Mouse (Mus musculus): Measurements from ENCODE around the gene Sstr3. TPM values are rescaled to one million over a fixed set of nuclear protein-coding genes. Genes with fewer than 3 reads are reported as not detected.
A peak's percentile ranks its signal among the peaks of the same experiment; 100 is the strongest.

Sstr3 gene
- polyA plus RNA-seq, 1 experiment from 2014 or later: 0.22 TPM

DNA sequence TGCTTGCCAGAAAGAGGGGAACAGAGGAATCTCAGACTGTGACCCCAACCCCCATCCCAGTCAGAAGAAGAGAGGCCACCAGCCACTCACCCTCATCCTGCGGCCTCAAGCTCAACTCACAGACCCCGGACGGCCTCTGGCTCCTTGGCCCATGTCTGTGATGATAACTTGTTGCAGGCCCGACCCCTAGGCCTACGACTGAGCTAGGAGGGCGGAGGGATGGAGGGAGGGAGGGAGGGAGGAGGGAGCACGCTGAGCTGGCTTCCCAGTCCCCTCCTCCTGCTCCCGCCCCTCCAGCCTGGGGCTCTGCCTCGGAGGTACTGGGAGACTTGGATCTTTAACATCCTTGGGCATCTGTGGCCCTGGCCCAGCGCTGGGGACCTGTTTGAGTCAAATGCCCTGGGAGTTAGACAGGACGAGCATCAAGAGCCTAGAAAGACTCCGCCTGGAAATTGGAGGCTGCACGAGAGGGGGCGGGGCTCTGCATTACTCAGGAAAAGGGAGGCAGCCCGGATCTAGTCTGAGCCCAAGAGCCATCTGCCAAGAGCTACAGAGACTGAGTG, 15.0 kb downstream of the Sstr3 start:
- Histone ChIP-seq H3K9me3 (ENCODE audit: control insufficient read depth, low read length) (no peaks in the 10 kb centered on the region), H3K9ac (ENCODE audit: low read depth, low read length) (peak overlapping the region; percentile 46), H3K4me2 (replicated peaks; ENCODE audit: low read depth, low read length) (peak overlapping the region; percentile 21), H3K4me3 (ENCODE audit: low read depth, low read length) (peak overlapping the region; percentile 10), H3K27ac (ENCODE audit: low read depth, low read length) (no peak overlapping the region), H3K36me3 (ENCODE audit: control insufficient read depth, insufficient read depth, low read length) (no peaks in the 10 kb centered on the region), H3K27me3 (ENCODE audit: control insufficient read depth, insufficient read depth, low read length) (peaks cover 4% of the 10 kb centered on the region; the same call in 1 of the 2 replicates), H3K4me1 (replicated peaks; ENCODE audit: control insufficient read depth, insufficient read depth, low read length) (no peaks in the 10 kb centered on the region; the same call in 1 of the 2 replicates)
- WGBS: 3% methylated on average over 14 of the region's 15 CpGs
- ATAC-seq (ENCODE audit: low FRiP score) (peak; percentile 26; the same call in 1 of the 2 replicates), DNase-seq (ENCODE audit: low spot score) (peak; percentile 67)

DNA sequence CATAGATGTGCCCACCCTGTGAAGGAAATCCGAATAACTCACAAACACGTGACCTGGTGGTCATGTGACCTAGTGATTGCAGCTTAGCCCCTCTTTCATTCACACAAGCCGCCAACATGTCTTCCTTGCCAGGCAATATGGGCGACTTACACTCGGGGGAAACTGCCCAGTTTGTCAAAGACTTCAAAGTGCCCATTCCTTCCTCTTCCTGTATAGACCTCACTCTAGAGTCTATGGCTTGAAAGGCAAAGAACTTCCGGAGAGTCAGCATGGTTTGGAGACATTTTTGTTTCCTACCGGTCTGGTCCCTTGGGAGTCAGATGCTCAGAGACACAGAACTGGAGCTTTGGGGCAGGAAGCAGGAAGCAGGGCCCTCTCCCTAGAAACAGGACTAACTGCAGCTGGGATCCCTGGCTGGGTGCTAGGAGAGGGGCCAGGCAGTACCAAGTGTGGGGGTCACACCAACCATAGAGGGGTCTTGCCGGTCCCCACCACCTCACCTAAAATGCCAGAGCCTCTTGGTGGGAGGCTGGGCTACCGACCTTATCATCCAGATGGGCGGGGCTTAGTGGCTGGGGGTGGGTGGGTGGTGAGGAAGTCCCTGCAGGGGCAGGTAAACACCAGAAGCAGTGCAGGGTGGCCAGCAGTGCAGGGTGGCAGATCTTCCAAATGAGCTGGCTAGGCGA, 15.6 kb downstream of the Sstr3 start:
- Histone ChIP-seq H3K9ac (ENCODE audit: low read depth, low read length) (peak overlapping the region; percentile 46), H3K27ac (ENCODE audit: low read depth, low read length) (no peak overlapping the region), H3K36me3 (ENCODE audit: control insufficient read depth, insufficient read depth, low read length) (no peaks in the 10 kb centered on the region), H3K27me3 (ENCODE audit: control insufficient read depth, insufficient read depth, low read length) (peaks cover 4% of the 10 kb centered on the region; the same call in 1 of the 2 replicates), H3K9me3 (ENCODE audit: control insufficient read depth, low read length) (no peaks in the 10 kb centered on the region), H3K4me2 (replicated peaks; ENCODE audit: low read depth, low read length) (peak overlapping the region; percentile 21), H3K4me3 (ENCODE audit: low read depth, low read length) (peak overlapping the region; percentile 10; the same call in 1 of the 2 replicates), H3K4me1 (replicated peaks; ENCODE audit: control insufficient read depth, insufficient read depth, low read length) (no peaks in the 10 kb centered on the region; the same call in 1 of the 2 replicates)
- ATAC-seq (ENCODE audit: low FRiP score): peak; percentile 6; the same call in 1 of the 2 replicates
- no peak for DNase-seq (ENCODE audit: low spot score)
- WGBS: 54% methylated on average over 11 of the region's 11 CpGs

DNA sequence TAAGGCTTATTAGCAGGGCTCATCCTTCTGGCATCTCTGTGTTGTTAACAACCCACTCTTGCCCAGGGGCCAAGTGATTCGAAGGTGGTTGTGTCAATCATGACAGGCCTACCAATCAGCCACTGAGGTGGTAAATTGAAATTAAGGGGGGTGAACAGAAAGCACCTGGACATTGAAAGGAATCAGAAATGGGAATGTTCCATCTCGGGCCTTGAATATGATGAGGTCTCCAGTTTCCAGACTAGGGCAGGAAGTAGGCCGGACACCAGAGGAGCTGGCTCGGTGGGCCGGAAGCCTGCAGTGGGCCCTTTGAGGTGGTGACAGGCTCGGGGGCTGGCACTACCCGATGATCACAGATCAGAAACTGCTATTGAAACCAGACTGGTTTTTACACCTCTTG, 16.5 kb downstream of the Sstr3 start:
- WGBS: 78% methylated on average over 7 of the region's 7 CpGs
- Histone ChIP-seq H3K4me2 (replicated peaks; ENCODE audit: low read depth, low read length) (no peak overlapping the region), H3K27me3 (ENCODE audit: control insufficient read depth, insufficient read depth, low read length) (peaks cover 4% of the 10 kb centered on the region; the same call in 1 of the 2 replicates), H3K9ac (ENCODE audit: low read depth, low read length) (no peak overlapping the region), H3K36me3 (ENCODE audit: control insufficient read depth, insufficient read depth, low read length) (no peaks in the 10 kb centered on the region), H3K9me3 (ENCODE audit: control insufficient read depth, low read length) (no peaks in the 10 kb centered on the region), H3K4me1 (replicated peaks; ENCODE audit: control insufficient read depth, insufficient read depth, low read length) (no peaks in the 10 kb centered on the region; the same call in 1 of the 2 replicates), H3K27ac (ENCODE audit: low read depth, low read length) (no peak overlapping the region), H3K4me3 (ENCODE audit: low read depth, low read length) (no peak overlapping the region)
- DNase-seq (ENCODE audit: low spot score) (no peak), ATAC-seq (ENCODE audit: low FRiP score) (no peak)

DNA sequence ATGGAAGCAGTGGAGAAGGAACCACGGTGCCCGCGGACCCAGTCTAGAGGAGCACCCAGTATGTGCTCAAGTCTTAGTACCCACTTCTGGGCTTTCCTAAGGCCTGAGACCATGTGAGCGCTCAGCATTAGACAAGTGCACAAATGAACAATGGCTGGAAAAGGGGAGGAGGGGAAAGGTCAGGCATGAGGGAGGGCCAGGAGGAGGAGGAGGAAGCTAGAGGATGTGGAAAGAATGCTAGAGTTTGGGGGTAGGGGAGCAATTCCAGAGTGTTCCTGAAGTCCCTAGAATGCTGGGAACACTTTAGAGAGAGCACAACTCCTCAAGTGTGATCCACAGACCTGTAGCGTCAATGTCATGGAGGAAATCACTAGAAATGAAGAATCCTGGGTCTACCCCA, 20.3 kb downstream of the Sstr3 start:
- Histone ChIP-seq H3K9me3 (ENCODE audit: control insufficient read depth, low read length) (no peaks in the 10 kb centered on the region), H3K4me1 (replicated peaks; ENCODE audit: control insufficient read depth, insufficient read depth, low read length) (no peaks in the 10 kb centered on the region; the same call in 1 of the 2 replicates), H3K27ac (ENCODE audit: low read depth, low read length) (no peak overlapping the region), H3K4me3 (ENCODE audit: low read depth, low read length) (no peak overlapping the region), H3K36me3 (ENCODE audit: control insufficient read depth, insufficient read depth, low read length) (no peaks in the 10 kb centered on the region), H3K4me2 (replicated peaks; ENCODE audit: low read depth, low read length) (no peak overlapping the region), H3K9ac (ENCODE audit: low read depth, low read length) (no peak overlapping the region), H3K27me3 (ENCODE audit: control insufficient read depth, insufficient read depth, low read length) (no peaks in the 10 kb centered on the region)
- DNase-seq (ENCODE audit: low spot score): no peak
- WGBS: 87% methylated on average over 5 of the region's 5 CpGs
- ATAC-seq (ENCODE audit: low FRiP score): no peak

DNA sequence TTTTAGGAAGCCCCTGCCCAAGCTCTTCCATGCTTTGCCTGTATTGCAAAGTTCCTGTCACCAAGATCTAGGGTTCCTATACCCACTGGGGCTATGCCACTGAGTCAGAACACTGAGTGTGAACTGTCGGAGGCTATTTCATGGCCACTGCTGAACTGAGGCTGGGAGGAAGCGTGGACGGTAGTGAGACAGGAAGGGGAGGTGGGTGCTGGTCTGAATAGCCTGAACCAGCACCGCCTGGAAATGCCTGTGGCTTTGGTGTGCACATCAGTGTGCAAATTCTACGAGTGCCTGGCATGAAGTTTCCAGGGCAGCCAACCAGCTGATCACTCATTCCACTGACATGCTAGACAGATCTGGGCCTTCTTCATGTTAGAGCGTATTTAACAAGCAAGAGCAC, 22.6 kb downstream of the Sstr3 start:
- no peaks in the 10 kb centered on the region; the same call in 1 of the 2 replicates for H3K4me1 ChIP-seq (replicated peaks; ENCODE audit: control insufficient read depth, insufficient read depth, low read length)
- H3K27ac ChIP-seq (ENCODE audit: low read depth, low read length): no peak overlapping the region
- H3K27me3 ChIP-seq (ENCODE audit: control insufficient read depth, insufficient read depth, low read length): no peaks in the 10 kb centered on the region
- H3K4me3 ChIP-seq (ENCODE audit: low read depth, low read length): no peak overlapping the region
- H3K9ac ChIP-seq (ENCODE audit: low read depth, low read length): no peak overlapping the region
- 84% methylated on average over 6 of the region's 6 CpGs for WGBS
- ATAC-seq (ENCODE audit: low FRiP score) (no peak), DNase-seq (ENCODE audit: low spot score) (no peak)
- H3K36me3 ChIP-seq (ENCODE audit: control insufficient read depth, insufficient read depth, low read length): no peaks in the 10 kb centered on the region
- no peak overlapping the region for H3K4me2 ChIP-seq (replicated peaks; ENCODE audit: low read depth, low read length)
- H3K9me3 ChIP-seq (ENCODE audit: control insufficient read depth, low read length): no peaks in the 10 kb centered on the region

DNA sequence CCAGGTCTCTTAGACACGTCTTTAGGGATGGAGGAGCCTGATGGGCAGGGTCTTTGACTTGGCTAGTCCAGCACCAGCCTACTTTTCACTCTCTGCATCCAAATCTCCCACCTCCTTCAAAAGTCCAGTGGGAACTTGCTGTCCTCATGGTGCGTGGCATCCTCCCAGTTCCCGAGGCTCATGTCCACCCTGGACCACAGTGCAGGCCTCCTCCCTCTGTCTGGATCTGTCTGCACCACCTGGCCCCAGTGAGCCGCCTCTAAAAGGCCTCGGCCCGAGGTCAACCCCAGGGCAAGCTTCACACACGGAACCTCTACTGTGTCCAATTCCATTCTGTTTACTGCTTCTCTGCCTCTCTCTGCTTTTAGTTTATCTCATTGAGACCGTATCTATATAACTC, 23.2 kb downstream of the Sstr3 start:
- ATAC-seq (ENCODE audit: low FRiP score): no peak
- WGBS: 73% methylated on average over 8 of the region's 8 CpGs
- Histone ChIP-seq H3K4me3 (ENCODE audit: low read depth, low read length) (no peak overlapping the region), H3K4me1 (replicated peaks; ENCODE audit: control insufficient read depth, insufficient read depth, low read length) (no peaks in the 10 kb centered on the region; the same call in 1 of the 2 replicates), H3K27ac (ENCODE audit: low read depth, low read length) (no peak overlapping the region), H3K4me2 (replicated peaks; ENCODE audit: low read depth, low read length) (no peak overlapping the region), H3K9me3 (ENCODE audit: control insufficient read depth, low read length) (no peaks in the 10 kb centered on the region), H3K36me3 (ENCODE audit: control insufficient read depth, insufficient read depth, low read length) (no peaks in the 10 kb centered on the region), H3K9ac (ENCODE audit: low read depth, low read length) (no peak overlapping the region), H3K27me3 (ENCODE audit: control insufficient read depth, insufficient read depth, low read length) (no peaks in the 10 kb centered on the region)
- no peak for DNase-seq (ENCODE audit: low spot score)

DNA sequence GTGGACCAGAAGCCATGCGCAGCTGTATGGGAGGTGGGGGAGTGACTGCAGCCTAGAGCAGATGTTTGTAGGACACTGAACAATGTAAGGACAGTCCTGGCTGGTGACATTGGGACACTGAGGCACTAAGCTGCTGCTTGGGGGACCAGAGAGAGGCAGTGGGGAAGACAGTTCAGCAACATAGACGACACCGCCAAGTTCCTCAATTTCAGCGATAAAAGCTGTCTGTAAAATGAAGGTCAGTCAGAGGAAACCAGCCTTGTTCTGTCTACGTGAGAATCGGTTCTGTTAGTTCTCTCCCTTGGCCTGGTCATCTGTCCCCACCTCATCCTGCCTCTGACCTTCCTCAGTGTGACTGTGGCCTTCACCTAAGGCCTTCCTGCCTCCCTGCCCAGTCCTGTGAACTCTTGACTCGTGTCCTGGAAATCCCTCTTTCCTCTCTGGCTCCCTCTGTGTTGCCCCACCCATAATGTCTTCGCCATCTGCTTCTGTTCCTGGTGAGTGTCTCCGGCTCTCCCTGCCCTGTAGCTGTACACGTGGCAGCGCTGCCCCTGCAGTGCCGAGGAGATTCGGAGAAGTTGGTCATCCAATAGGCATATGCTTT, 24.3 kb downstream of the Sstr3 start:
- no peak overlapping the region for H3K4me3 ChIP-seq (ENCODE audit: low read depth, low read length)
- no peaks in the 10 kb centered on the region; the same call in 1 of the 2 replicates for H3K4me1 ChIP-seq (replicated peaks; ENCODE audit: control insufficient read depth, insufficient read depth, low read length)
- no peaks in the 10 kb centered on the region for H3K9me3 ChIP-seq (ENCODE audit: control insufficient read depth, low read length)
- ATAC-seq (ENCODE audit: low FRiP score) (no peak), DNase-seq (ENCODE audit: low spot score) (no peak)
- H3K36me3 ChIP-seq (ENCODE audit: control insufficient read depth, insufficient read depth, low read length): no peaks in the 10 kb centered on the region
- no peak overlapping the region for H3K9ac ChIP-seq (ENCODE audit: low read depth, low read length)
- no peaks in the 10 kb centered on the region for H3K27me3 ChIP-seq (ENCODE audit: control insufficient read depth, insufficient read depth, low read length)
- WGBS: 76% methylated on average over 13 of the region's 13 CpGs
- no peak overlapping the region for H3K27ac ChIP-seq (ENCODE audit: low read depth, low read length)
- no peak overlapping the region for H3K4me2 ChIP-seq (replicated peaks; ENCODE audit: low read depth, low read length)

DNA sequence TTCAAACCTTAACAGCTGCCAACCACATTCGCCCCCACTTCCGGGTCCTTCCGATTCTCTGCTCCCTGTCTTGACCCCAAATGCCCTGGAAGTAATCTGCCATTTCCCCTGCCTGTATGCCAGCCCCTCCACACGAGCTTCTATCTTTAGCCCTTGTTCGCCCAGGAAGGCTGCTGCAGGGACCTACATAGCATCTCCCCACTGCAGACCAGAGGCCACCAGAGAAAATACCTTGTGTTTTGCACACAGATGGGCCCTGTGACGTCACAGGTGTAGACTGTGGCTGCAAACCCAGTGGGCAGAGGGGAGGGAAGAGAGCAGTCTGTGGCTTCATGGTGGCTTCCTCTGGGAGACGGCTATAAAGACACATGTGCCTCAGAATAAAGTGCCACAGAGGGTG, 26.3 kb downstream of the Sstr3 start:
- Histone ChIP-seq H3K4me1 (replicated peaks; ENCODE audit: control insufficient read depth, insufficient read depth, low read length) (no peaks in the 10 kb centered on the region), H3K9me3 (ENCODE audit: control insufficient read depth, low read length) (no peaks in the 10 kb centered on the region), H3K36me3 (ENCODE audit: control insufficient read depth, insufficient read depth, low read length) (no peaks in the 10 kb centered on the region), H3K27ac (ENCODE audit: low read depth, low read length) (no peak overlapping the region), H3K4me3 (ENCODE audit: low read depth, low read length) (no peak overlapping the region), H3K27me3 (ENCODE audit: control insufficient read depth, insufficient read depth, low read length) (no peaks in the 10 kb centered on the region), H3K4me2 (replicated peaks; ENCODE audit: low read depth, low read length) (no peak overlapping the region), H3K9ac (ENCODE audit: low read depth, low read length) (no peak overlapping the region)
- ATAC-seq (ENCODE audit: low FRiP score) (no peak), DNase-seq (ENCODE audit: low spot score) (no peak)
- WGBS: 73% methylated on average over 7 of the region's 7 CpGs

All from hindbrain, embryonic 11.5 days (tissue).